10 mouse cellular contexts compared by ENCODE assay signal in the genomic region with DNA sequence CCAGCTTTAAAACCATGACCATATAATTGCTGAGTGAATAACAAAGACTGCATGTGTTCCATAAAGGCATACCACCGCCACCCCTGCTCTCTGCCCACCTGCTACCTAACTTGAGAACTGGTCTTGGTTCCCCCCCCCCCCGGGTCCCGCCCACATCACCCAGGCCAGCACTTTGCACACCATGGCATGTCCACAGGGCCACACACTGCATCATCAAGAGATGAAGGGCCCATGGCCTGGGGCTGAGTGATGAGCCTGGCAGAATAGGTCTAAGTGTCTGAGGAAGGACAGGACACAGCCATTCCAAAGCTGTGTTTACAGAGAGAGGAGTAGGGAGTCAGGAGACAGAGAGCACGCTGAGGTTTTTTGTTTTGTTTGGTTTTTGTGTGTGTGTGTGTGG. TPM values are rescaled to one million over a fixed set of nuclear protein-coding genes. Genes with fewer than 3 reads are reported as not detected.
DNase-seq lines count a peak whose midpoint lies in the region; ATAC-seq and TF ChIP-seq lines count a peak whose summit lies in the region.
"Had no signal": no experiment of that assay in that cellular context is flagged by ENCODE, and none has a peak within 500 bp of the region (broad histone marks: within the 10 kb centered on the region; RNA-seq: fewer than 3 reads in every experiment).

No protein-coding gene starts in this region.

- TF ChIP-seq POLR2A in limb, embryonic 14.5 days (IDR thresholded peaks at IDR 0.05; ENCODE audit: borderline replicate concordance, extremely low read depth, insufficient read depth, insufficient read length), result no peak

- H3K27me3 ChIP-seq in midbrain, embryonic 10.5 days (ENCODE audit: low read depth, poor library complexity, severe bottlenecking), result no peaks in the 10 kb centered on the region
- H3K27me3 ChIP-seq in midbrain, embryonic 11.5 days (ENCODE audit: control insufficient read depth, insufficient read depth, low read length), result no peaks in the 10 kb centered on the region
- no peaks in the 10 kb centered on the region for H3K27me3 ChIP-seq in limb, embryonic 14.5 days (ENCODE audit: control insufficient read depth, insufficient read depth, low read length)
- H3K27me3 ChIP-seq in stomach, embryonic 16.5 days (ENCODE audit: control insufficient read depth, insufficient read depth, low read length), result no peaks in the 10 kb centered on the region

- ATAC-seq in midbrain, embryonic 11.5 days (ENCODE audit: low FRiP score), result no peak
- ATAC-seq in limb, embryonic 14.5 days (ENCODE audit: low FRiP score, low read depth), result no peak
- ATAC-seq in stomach, embryonic 16.5 days (ENCODE audit: insufficient read depth, low FRiP score), result no peak

- WGBS in midbrain, embryonic 10.5 days, result 80% methylated on average over 4 of the region's 4 CpGs
- WGBS in midbrain, embryonic 11.5 days, result 77% methylated on average over 4 of the region's 4 CpGs
- 64% methylated on average over 4 of the region's 4 CpGs for WGBS in limb, embryonic 14.5 days
- WGBS in stomach, embryonic 16.5 days, result 62% methylated on average over 4 of the region's 4 CpGs

- H3K4me2 ChIP-seq in midbrain, embryonic 11.5 days, result no peak overlapping the region; the same call in 1 of the 2 replicates
- peak overlapping the region; percentile 69 for H3K4me2 ChIP-seq in limb, embryonic 14.5 days (replicated peaks; ENCODE audit: low read depth, low read length, severe bottlenecking)
- H3K4me2 ChIP-seq in stomach, embryonic 16.5 days (ENCODE audit: low read depth, low read length), result peak overlapping the region; percentile 89

- H3K4me3 ChIP-seq in midbrain, embryonic 10.5 days, result peak overlapping the region; percentile 90
- no peak overlapping the region for H3K4me3 ChIP-seq in midbrain, embryonic 11.5 days (ENCODE audit: low read depth, low read length)
- peak overlapping the region; percentile 59 for H3K4me3 ChIP-seq in limb, embryonic 14.5 days (replicated peaks; ENCODE audit: low read length)
- peak overlapping the region; percentile 70 for H3K4me3 ChIP-seq in stomach, embryonic 16.5 days (replicated peaks; ENCODE audit: low read length)

- DNase-seq in heart, adult 11 months, result peak; percentile 91
- no peak for DNase-seq in heart, postnatal 25 days (ENCODE audit: low spot score)
- DNase-seq in midbrain, embryonic 10.5 days (ENCODE audit: low spot score), result no peak
- no peak for DNase-seq in midbrain, embryonic 11.5 days (ENCODE audit: low spot score, missing footprints)
- no peak for DNase-seq in limb, embryonic 14.5 days (ENCODE audit: low spot score)
- no peak for DNase-seq in layer of hippocampus, postnatal 25 days (ENCODE audit: extremely low spot score in 1 of 2, low spot score in 1 of 2)
- DNase-seq in cerebellum, adult 9-11 months, result no peak
- DNase-seq: B cell, adult 2 months; cerebellum, adult 2 months had no signal

- H3K36me3 ChIP-seq in midbrain, embryonic 10.5 days, result peaks cover 35% of the 10 kb centered on the region
- no peaks in the 10 kb centered on the region for H3K36me3 ChIP-seq in midbrain, embryonic 11.5 days (ENCODE audit: control insufficient read depth, insufficient read depth, low read length)
- H3K36me3 ChIP-seq in limb, embryonic 14.5 days (ENCODE audit: control insufficient read depth, insufficient read depth, low read length), result peaks cover 11% of the 10 kb centered on the region
- no peaks in the 10 kb centered on the region for H3K36me3 ChIP-seq in stomach, embryonic 16.5 days (ENCODE audit: control insufficient read depth, insufficient read depth, low read length)

- H3K27ac ChIP-seq in midbrain, embryonic 10.5 days (replicated peaks), result peak overlapping the region; percentile 66; the same call in 1 of the 2 replicates
- no peak overlapping the region for H3K27ac ChIP-seq in midbrain, embryonic 11.5 days (ENCODE audit: low read depth, low read length)
- peak overlapping the region; percentile 26; the same call in 1 of the 2 replicates for H3K27ac ChIP-seq in limb, embryonic 14.5 days (replicated peaks; ENCODE audit: low read depth, low read length)
- H3K27ac ChIP-seq in stomach, embryonic 16.5 days (ENCODE audit: low read length), result peak overlapping the region; percentile 27; the same call in 1 of the 2 replicates

- peaks cover 48% of the 10 kb centered on the region for H3K4me1 ChIP-seq in midbrain, embryonic 10.5 days
- peaks cover 26% of the 10 kb centered on the region for H3K4me1 ChIP-seq in midbrain, embryonic 11.5 days (ENCODE audit: control insufficient read depth, insufficient read depth, low read length)
- H3K4me1 ChIP-seq in limb, embryonic 14.5 days (ENCODE audit: control insufficient read depth, insufficient read depth, low read length), result peaks cover 30% of the 10 kb centered on the region
- peaks cover 34% of the 10 kb centered on the region for H3K4me1 ChIP-seq in stomach, embryonic 16.5 days (ENCODE audit: control insufficient read depth, insufficient read depth, low read length)

- H3K9me3 ChIP-seq in midbrain, embryonic 10.5 days (replicated peaks), result no peaks in the 10 kb centered on the region; the same call in 1 of the 2 replicates
- H3K9me3 ChIP-seq in midbrain, embryonic 11.5 days (ENCODE audit: control insufficient read depth, low read length), result no peaks in the 10 kb centered on the region
- no peaks in the 10 kb centered on the region for H3K9me3 ChIP-seq in limb, embryonic 14.5 days (ENCODE audit: control insufficient read depth, low read length)
- no peaks in the 10 kb centered on the region for H3K9me3 ChIP-seq in stomach, embryonic 16.5 days (replicated peaks; ENCODE audit: control insufficient read depth, low read length)

- H3K9ac ChIP-seq in midbrain, embryonic 11.5 days (ENCODE audit: low read length), result no peak overlapping the region; the same call in none of the 2 replicates
- 0 out of 2 replicates have a peak overlapping the region, but pooled peaks have one; percentile 47 for H3K9ac ChIP-seq in limb, embryonic 14.5 days (ENCODE audit: low read depth, low read length, severe bottlenecking)
- peak overlapping the region; percentile 65 for H3K9ac ChIP-seq in stomach, embryonic 16.5 days (ENCODE audit: low read length)

- intact Hi-C loops in heart, postnatal 25 days (cut with DNase I), result loop anchor here (2.0 kb wide), 1 partner anchor 30 kb away; no protein-coding TSS in a partner anchor

RNA-seq across cellular contexts. Expression of a gene that starts 2.8 kb away (rescaled TPM):
- total RNA-seq in heart, postnatal 25 days (2021), result 100 to 1,000 TPM; 191 to 222 TPM
- polyA plus RNA-seq in midbrain, embryonic 10.5 days (2016; fragmentation: Nextera tagmentation; extraction: Ambion mirVana), result 20.2 and 22.7 TPM in 2 replicates
- 17.7 and 21.7 TPM in 2 replicates for polyA plus RNA-seq in midbrain, embryonic 11.5 days (2014; fragmentation: Nextera tagmentation; extraction: Ambion mirVana)
- polyA plus RNA-seq in limb, embryonic 14.5 days (2012; rRNA removed), result 17.8 and 22.4 TPM in 2 replicates
- 23.2 and 28.0 TPM in 2 replicates for polyA plus RNA-seq in limb, embryonic 14.5 days (2014; fragmentation: Nextera tagmentation; extraction: Ambion mirVana)
- 8.9 and 11.0 TPM in 2 replicates for polyA plus RNA-seq in stomach, embryonic 16.5 days (2015; fragmentation: Nextera tagmentation; extraction: Ambion mirVana)
- total RNA-seq in layer of hippocampus, postnatal 25 days (2021), result 10 to 100 TPM; 57.4 to 62.4 TPM

RNA-seq across cellular contexts. Expression of a gene that starts 12.1 kb away (rescaled TPM):
- 100 to 1,000 TPM; 165 to 178 TPM for total RNA-seq in heart, postnatal 25 days (2021)
- 466 and 495 TPM in 2 replicates for polyA plus RNA-seq in midbrain, embryonic 10.5 days (2016; fragmentation: Nextera tagmentation; extraction: Ambion mirVana)
- 490 and 523 TPM in 2 replicates for polyA plus RNA-seq in midbrain, embryonic 11.5 days (2014; fragmentation: Nextera tagmentation; extraction: Ambion mirVana)
- polyA plus RNA-seq in limb, embryonic 14.5 days (2012; rRNA removed), result 260 and 264 TPM in 2 replicates
- 594 and 615 TPM in 2 replicates for polyA plus RNA-seq in limb, embryonic 14.5 days (2014; fragmentation: Nextera tagmentation; extraction: Ambion mirVana)
- 641 and 673 TPM in 2 replicates for polyA plus RNA-seq in stomach, embryonic 16.5 days (2015; fragmentation: Nextera tagmentation; extraction: Ambion mirVana)
- total RNA-seq in layer of hippocampus, postnatal 25 days (2021), result 100 to 1,000 TPM in 1 of 2 experiments, 10 to 100 TPM in 1; 90.0 to 104 TPM

RNA-seq across cellular contexts. Expression of a gene that starts 24.3 kb away (rescaled TPM):
- 1 to 10 TPM; 5.4 to 6.0 TPM for total RNA-seq in heart, postnatal 25 days (2021)
- 18.4 and 19.1 TPM in 2 replicates for polyA plus RNA-seq in midbrain, embryonic 10.5 days (2016; fragmentation: Nextera tagmentation; extraction: Ambion mirVana)
- 13.2 and 15.0 TPM in 2 replicates for polyA plus RNA-seq in midbrain, embryonic 11.5 days (2014; fragmentation: Nextera tagmentation; extraction: Ambion mirVana)
- polyA plus RNA-seq in limb, embryonic 14.5 days (2012; rRNA removed), result 20.8 and 22.0 TPM in 2 replicates
- 11.9 and 12.5 TPM in 2 replicates for polyA plus RNA-seq in limb, embryonic 14.5 days (2014; fragmentation: Nextera tagmentation; extraction: Ambion mirVana)
- polyA plus RNA-seq in stomach, embryonic 16.5 days (2015; fragmentation: Nextera tagmentation; extraction: Ambion mirVana), result 12.5 and 15.1 TPM in 2 replicates
- total RNA-seq in layer of hippocampus, postnatal 25 days (2021), result 10 to 100 TPM; 23.7 to 31.3 TPM

RNA-seq across cellular contexts. Expression of a gene that starts 45.4 kb away (rescaled TPM):
- 10 to 100 TPM; 10.0 to 12.7 TPM for total RNA-seq in heart, postnatal 25 days (2021)
- 35.1 and 35.5 TPM in 2 replicates for polyA plus RNA-seq in midbrain, embryonic 10.5 days (2016; fragmentation: Nextera tagmentation; extraction: Ambion mirVana)
- polyA plus RNA-seq in midbrain, embryonic 11.5 days (2014; fragmentation: Nextera tagmentation; extraction: Ambion mirVana), result 15.6 and 17.3 TPM in 2 replicates
- 8.1 and 17.1 TPM in 2 replicates for polyA plus RNA-seq in limb, embryonic 14.5 days (2012; rRNA removed)
- polyA plus RNA-seq in limb, embryonic 14.5 days (2014; fragmentation: Nextera tagmentation; extraction: Ambion mirVana), result 10.7 and 12.2 TPM in 2 replicates
- 22.0 and 24.3 TPM in 2 replicates for polyA plus RNA-seq in stomach, embryonic 16.5 days (2015; fragmentation: Nextera tagmentation; extraction: Ambion mirVana)
- 10 to 100 TPM; 20.6 to 25.9 TPM for total RNA-seq in layer of hippocampus, postnatal 25 days (2021)

RNA-seq across cellular contexts. Expression of a gene that starts 50.2 kb away (rescaled TPM):
- total RNA-seq in heart, postnatal 25 days (2021), result 1 to 10 TPM; 7.9 to 9.4 TPM
- polyA plus RNA-seq in midbrain, embryonic 10.5 days (2016; fragmentation: Nextera tagmentation; extraction: Ambion mirVana), result 22.4 and 24.9 TPM in 2 replicates
- polyA plus RNA-seq in midbrain, embryonic 11.5 days (2014; fragmentation: Nextera tagmentation; extraction: Ambion mirVana), result 19.6 and 23.1 TPM in 2 replicates
- polyA plus RNA-seq in limb, embryonic 14.5 days (2012; rRNA removed), result 34.7 and 36.3 TPM in 2 replicates
- 36.9 and 39.2 TPM in 2 replicates for polyA plus RNA-seq in limb, embryonic 14.5 days (2014; fragmentation: Nextera tagmentation; extraction: Ambion mirVana)
- polyA plus RNA-seq in stomach, embryonic 16.5 days (2015; fragmentation: Nextera tagmentation; extraction: Ambion mirVana), result 27.4 and 32.0 TPM in 2 replicates
- 10 to 100 TPM; 18.7 to 22.7 TPM for total RNA-seq in layer of hippocampus, postnatal 25 days (2021)
